Mouse (Mus musculus) testis, adult 2 months (tissue): ENCODE data around the gene Sfi1. TPM values are rescaled to one million over a fixed set of nuclear protein-coding genes. Genes with fewer than 3 reads are reported as not detected.
"Not testable (repeated sequence)": the region's sequence is repeated elsewhere in the genome, so short reads cannot be mapped to it uniquely, and the experiment has no call there.

Source experiments
- H3K27ac ChIP-seq: fragments of 200-500 bp; 2 replicates; pipeline ENCODE4 v1.5.1; 2012; ENCODE audit warnings: low read depth, low read length; ENCODE audit not compliant: control insufficient read depth, insufficient read depth
- H3K27me3 ChIP-seq: fragments of 200-500 bp; 2 replicates; pipeline ENCODE4 v1.6.1; 2012; ENCODE audit warnings: mild to moderate bottlenecking, low read length, moderate library complexity; ENCODE audit not compliant: control insufficient read depth, insufficient read depth
- H3K36me3 ChIP-seq: fragments of 200-500 bp; 2 replicates; pipeline ENCODE4 v1.6.1; 2012; ENCODE audit warnings: mild to moderate bottlenecking, low read length; ENCODE audit not compliant: control insufficient read depth, insufficient read depth
- H3K4me1 ChIP-seq: fragments of 200-500 bp; 2 replicates; pipeline ENCODE4 v1.6.1; 2012; ENCODE audit warnings: low read length; ENCODE audit not compliant: control insufficient read depth, insufficient read depth
- H3K4me3 ChIP-seq: fragments of 200-500 bp; 2 replicates; pipeline ENCODE4 v1.5.1; 2012; ENCODE audit warnings: low read depth, mild to moderate bottlenecking, low read length, moderate library complexity, mixed read lengths; ENCODE audit not compliant: control insufficient read depth
- polyA plus RNA-seq: library from polyadenylated mRNA; depleted of rRNA; stranded (reverse); fragments of >200 nt; gene quantifications from 2 replicates; pipeline ENCODE4 v1.2.3, GENCODE M21; 2012

Sfi1 gene
- polyA plus RNA-seq, 1 experiment, result 17.9 TPM

GRCm38 (mm10) chr11:3179726-3180092, 13.6 kb downstream of the Sfi1 start:
- H3K4me1 ChIP-seq, H3K27ac ChIP-seq, H3K27me3 ChIP-seq, H3K36me3 ChIP-seq, H3K4me3 ChIP-seq: not testable (repeated sequence)

GRCm38 (mm10) chr11:3178968-3179725, 14.1 kb downstream of the Sfi1 start:
- not testable (repeated sequence) for H3K27ac ChIP-seq, H3K27me3 ChIP-seq, H3K36me3 ChIP-seq, H3K4me3 ChIP-seq, H3K4me1 ChIP-seq

- not testable (repeated sequence) for H3K4me1 ChIP-seq, H3K4me3 ChIP-seq, H3K36me3 ChIP-seq, H3K27ac ChIP-seq, H3K27me3 ChIP-seq
Observed at GRCm38 (mm10) chr11:3173425-3174318, 19.6 kb downstream of the Sfi1 start.

- not testable (repeated sequence) for H3K27me3 ChIP-seq
Observed at GRCm38 (mm10) chr11:3172526-3172925, 20.7 kb downstream of the Sfi1 start.

DNA sequence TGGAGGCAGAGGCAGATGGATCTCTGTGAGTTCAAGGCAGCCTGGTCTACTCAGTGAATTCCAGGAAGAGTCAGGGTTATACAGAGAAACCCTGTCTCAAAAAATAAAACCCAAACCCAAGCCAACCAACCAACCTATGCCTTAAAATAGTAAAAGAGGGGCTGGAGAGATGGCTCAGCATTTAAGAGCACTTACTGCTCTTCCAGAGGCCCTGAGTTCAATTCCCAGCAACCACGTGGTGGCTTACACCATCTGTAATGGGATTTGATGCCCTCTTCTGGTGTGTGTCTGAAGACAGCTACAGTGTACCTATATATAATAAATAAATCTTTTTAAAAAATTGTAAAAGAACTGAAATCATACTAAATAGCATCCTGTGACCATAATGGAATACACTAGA, 21.3 kb downstream of the Sfi1 start:
- not testable (repeated sequence) for H3K36me3 ChIP-seq, H3K27me3 ChIP-seq, H3K4me1 ChIP-seq, H3K27ac ChIP-seq, H3K4me3 ChIP-seq

More at GRCm38 (mm10) chr11:3172526-3172925, 20.7 kb downstream of the Sfi1 start:
- H3K27ac ChIP-seq, H3K4me3 ChIP-seq, H3K36me3 ChIP-seq, H3K4me1 ChIP-seq: not testable (repeated sequence)

GRCm38 (mm10) chr11:3169042-3169441, 24.2 kb downstream of the Sfi1 start:
- not testable (repeated sequence) for H3K27ac ChIP-seq, H3K36me3 ChIP-seq, H3K4me1 ChIP-seq, H3K27me3 ChIP-seq, H3K4me3 ChIP-seq

GRCm38 (mm10) chr11:3167571-3168001, 25.7 kb downstream of the Sfi1 start:
- H3K4me3 ChIP-seq, H3K36me3 ChIP-seq: not testable (repeated sequence)

DNA sequence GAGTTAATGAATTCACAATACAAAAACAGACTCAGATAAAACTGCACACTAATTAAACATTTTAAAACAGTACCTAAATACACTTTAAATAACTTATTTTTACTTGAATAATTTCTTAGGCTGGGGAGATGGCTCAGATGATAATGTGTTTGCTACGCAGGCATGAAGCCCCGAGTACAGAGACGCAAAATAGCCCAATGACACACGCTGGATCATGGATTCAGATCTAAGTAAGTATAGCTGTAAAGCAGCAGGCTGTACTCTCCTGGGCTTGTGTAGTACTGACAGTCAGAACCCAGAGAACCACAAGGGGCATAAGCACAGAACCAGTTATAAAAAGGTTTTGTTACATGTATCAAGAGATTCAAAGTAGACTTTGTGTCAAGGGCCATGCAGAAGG, 26.1 kb downstream of the Sfi1 start:
- not testable (repeated sequence) for H3K27me3 ChIP-seq, H3K27ac ChIP-seq, H3K36me3 ChIP-seq, H3K4me3 ChIP-seq, H3K4me1 ChIP-seq

More at GRCm38 (mm10) chr11:3167571-3168001, 25.7 kb downstream of the Sfi1 start:
- not testable (repeated sequence) for H3K4me1 ChIP-seq, H3K27ac ChIP-seq, H3K27me3 ChIP-seq

DNA sequence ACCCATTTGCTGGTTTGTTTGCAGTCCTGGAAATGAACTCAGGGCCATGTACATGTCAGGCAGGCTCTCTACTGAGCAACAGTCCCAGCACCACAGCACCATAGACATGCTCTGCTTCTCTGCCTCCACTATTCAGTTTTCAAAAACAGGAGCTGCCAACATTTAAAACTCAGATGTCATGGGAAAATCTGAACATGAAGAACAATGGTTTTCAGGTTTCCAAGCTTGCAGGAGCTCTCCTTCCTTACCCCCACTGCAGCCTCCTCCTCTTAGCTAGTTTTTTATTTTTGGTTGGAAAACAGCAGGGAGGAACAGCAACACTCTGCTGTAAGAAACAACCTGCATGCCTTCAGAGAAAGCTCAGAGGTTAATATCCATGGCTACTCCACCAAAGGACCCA, 26.9 kb downstream of the Sfi1 start:
- not testable (repeated sequence) for H3K4me1 ChIP-seq, H3K36me3 ChIP-seq, H3K4me3 ChIP-seq, H3K27me3 ChIP-seq, H3K27ac ChIP-seq

DNA sequence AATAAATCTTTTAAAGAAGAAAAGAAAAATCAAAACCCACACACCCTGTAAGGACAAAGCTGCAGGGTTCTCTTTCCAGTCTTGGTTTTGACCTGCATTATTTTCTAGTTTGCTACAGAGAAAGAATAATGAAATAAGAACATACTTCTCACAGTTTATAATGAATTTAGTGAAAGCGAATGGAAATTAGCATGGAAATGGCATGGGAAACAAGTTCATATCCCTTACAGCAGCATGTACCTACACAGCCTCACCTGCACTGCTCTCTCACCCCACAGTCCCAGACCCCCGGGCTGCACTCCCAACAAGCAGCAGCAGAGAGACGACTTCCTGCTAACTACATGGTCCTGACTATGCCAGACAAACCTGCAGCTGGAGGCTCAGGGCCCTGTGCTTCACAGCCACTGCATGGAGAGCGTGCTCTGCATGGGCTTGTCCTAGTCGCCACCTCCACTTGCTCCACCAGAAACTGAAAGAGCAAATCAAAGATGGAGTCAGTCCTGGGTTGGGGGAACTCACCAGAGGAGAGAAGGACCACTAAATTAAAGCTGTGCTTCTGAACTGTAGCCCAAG, 28.0 kb downstream of the Sfi1 start:
- H3K4me3 ChIP-seq, H3K4me1 ChIP-seq, H3K27me3 ChIP-seq, H3K27ac ChIP-seq, H3K36me3 ChIP-seq: not testable (repeated sequence)

GRCm38 (mm10) chr11:3163661-3164060, 29.6 kb downstream of the Sfi1 start:
- H3K27ac ChIP-seq, H3K27me3 ChIP-seq, H3K36me3 ChIP-seq, H3K4me3 ChIP-seq, H3K4me1 ChIP-seq: not testable (repeated sequence)
